Mouse (Mus musculus) layer of hippocampus, adult 18-20 months (tissue): Measurements from ENCODE around the gene Cdk10. TPM values are rescaled to one million over a fixed set of nuclear protein-coding genes. Genes with fewer than 3 reads are reported as not detected.

Experiments used
- DNase-seq, 2 experiments: peaks; one replicate each; pipeline ENCODE4 v3.0.0; 2022; ENCODE audit warnings: low spot score in 2 of 2
- total RNA-seq, 2 experiments: library from RNA; stranded (reverse); gene quantifications; 2 replicates each; pipeline ENCODE4 v1.2.3; 2021

The Cdk10 gene
- total RNA-seq, 2 experiments from 2014 or later = 85.8 to 95.4 TPM

DNA sequence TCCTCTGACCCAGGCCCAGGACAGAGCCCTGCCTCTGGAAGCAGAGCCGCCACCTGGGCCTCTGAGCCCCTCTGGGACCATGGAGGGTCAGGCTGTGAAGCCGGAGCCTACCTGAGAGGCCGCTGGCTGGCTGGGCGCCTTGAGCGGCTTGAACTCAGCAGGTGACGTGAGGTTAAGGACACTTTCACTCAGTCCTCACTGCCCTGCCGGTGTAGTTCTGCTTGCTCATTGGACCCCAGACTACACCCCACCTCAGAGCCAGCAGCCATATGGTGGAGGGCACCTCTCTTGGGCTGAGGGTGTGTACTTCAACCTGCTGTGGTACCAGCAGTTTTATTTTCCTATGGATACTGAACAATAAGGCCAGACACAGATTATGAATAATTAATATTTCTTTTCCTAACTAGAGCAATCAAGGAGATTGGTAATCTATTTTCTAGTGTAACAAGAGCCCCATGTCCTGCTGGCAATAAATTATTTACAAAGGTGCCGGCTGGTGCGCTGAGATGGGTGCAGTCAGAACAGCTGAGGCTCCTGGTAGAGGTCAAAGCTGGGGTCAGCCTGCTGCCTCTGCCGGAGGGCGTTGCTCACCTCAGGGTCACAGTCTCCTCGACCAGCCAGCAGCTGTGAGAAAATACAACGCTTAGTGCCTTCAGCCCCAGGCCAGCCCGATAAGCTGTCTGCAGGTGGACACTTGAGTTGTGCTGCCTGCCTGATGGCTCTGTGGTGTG is 43.4 kb downstream of the Cdk10 start:
- DNase-seq = no peak

DNA sequence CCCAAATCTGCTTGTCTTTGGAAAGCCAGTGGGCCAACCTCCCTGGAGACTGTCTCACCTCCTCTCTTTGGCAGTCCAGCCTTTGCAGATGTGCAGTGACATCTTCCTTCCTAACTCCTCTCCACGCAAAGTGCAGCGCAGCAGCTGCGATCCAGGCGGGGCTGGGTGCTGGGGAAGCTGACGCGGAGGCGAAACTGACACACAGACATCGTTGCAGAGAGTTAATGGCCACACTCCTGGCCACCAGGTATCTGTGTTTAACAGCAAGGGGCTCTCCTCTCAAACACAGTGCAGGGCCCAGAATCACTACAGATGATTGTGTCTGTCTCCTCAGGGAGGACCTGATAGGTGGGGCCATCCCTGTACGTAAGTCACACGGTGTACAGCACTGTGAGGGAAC is 46.5 kb downstream of the Cdk10 start:
- DNase-seq = no peak

DNA sequence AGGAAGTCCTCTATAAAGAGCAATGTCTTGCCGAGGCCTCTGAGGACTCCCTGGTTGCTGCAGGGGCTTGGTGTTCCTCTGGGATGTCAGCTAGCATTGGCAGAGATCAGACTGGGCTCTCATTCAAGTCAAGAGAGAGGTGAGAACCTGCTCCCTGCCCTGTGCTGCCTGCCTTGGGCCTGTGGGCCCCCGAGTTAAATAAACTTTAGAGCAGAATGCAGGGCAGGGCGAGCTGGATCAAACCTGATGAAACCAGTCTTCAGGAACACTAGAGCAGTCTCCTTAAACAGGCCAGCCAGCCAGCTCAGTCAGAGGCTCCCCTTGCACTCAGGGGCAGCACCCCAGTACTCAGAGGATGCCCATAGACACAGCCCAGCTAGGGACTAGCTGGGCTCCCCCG is 47.3 kb downstream of the Cdk10 start:
- DNase-seq = no peak

DNA sequence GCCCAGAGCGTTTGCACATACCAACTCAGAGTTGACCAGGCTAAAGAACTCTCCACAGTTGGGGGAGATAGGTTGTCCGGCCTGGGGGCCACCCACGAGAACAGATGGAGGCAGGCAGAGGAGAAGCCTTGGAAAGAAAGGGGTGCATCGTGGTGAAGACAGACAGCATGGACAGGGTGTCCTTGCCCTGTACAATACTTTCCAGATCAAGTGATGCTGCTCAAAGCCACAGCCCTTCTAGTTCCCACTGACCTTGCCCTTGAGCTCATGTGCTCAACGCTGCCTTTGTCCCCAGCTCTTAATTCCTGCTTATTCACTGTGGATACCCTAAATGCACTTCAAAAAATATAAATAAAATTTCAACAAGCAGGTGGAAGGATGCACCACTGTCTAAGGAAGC is 49.8 kb downstream of the Cdk10 start:
- no peak for DNase-seq

DNA sequence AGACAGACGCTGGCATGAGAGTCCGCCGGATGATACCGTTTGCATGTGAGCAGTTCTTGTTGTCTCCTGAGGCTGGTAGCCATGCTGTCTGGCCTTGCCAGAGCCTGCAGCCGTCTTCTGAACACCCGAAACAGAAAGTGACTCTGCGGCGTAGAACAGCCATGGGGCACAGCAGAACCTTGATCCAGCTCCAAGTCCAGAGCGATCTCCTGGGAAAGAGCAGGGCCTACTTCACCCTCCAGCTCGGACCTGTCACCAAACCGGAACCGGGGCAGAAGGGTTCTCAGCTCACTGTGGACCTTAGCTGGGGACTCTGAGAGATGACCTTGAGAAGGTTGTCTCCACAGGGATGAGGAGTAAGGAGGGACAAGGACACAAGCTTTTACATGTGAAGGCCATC is 50.5 kb downstream of the Cdk10 start:
- no peak for DNase-seq

DNA sequence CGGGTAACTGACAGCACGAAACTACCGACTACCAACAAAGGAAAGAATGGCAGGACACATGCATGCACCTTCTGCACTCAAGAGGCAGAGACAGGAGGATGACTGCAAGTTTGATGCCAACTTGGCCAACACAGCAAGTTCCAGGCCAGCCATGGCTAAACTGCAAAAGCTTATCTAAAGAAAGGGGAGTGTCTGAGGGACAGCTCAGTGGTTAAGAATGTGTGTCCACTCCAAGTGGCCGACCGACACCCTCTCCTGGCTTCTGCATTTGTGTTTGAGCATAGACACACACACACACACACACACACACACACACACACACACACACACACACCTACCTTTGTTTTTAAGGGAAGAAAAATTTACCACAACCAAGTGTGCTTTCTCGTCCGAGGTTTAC is 53.8 kb downstream of the Cdk10 start:
- no peak for DNase-seq

DNA sequence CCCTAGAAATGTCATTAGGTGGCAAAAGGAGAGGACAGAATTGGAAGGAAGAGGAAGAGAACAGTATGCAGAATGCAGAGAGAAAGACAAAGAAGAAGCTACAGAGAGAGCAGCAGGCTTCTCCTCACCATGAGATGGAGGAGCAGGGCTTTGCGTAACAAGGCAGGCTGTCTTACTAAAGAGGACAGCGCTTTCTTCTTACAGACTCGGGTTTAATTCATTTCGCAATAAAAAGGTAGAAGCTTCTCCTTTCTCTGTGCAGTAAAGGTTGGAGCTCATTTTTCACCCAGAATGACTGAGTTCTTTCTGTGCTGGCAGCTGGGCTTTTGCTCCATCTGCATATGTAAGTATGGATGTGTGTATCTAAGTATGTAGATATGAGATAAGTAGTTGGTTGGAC is 55.2 kb downstream of the Cdk10 start:
- DNase-seq = no peak

DNA sequence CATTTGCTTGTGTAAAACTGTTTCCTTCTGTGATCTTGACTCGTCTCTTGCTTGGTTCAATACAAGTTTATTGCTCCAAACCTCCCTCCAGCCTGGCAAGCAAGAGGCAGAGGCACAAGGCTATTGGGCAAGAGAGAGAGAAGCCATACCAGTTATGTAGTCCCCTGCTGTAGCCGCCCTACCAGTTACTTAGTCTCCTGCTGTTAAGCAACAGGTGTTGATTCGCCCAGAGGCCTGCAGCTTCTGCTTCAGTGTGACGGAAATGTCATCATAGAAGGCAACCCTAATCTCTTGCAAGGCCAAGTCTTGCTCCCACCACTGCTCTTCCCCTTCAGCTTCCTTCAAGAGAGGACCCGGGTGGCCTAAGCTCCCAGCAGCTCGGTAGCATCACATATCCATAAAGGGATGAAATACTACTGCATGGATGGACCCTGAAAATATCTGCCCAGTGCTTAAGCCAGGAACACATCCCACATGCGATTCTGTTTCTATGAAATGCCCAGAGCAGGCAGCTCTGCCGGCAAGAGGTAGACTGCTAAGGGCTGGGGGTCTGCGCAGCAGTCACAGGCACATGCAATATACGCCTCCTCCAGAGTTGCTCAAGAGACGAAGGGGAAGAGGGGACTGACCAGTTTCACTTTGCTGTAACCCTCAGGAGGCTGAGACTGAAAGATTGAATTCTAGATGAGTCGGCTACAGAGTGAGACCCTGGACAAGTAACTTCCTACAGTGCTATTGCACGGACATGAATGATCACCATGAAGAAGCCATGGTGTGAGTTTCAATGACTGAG is 55.9 kb downstream of the Cdk10 start:
- DNase-seq = no peak

Other genes with a start within 250 kb of the Cdk10 start
- gene Ankrd11, start 182.6 kb upstream of the Cdk10 start, total RNA-seq = 100 to 1,000 TPM; 165 to 176 TPM
- gene Spg7, start 161.9 kb upstream of the Cdk10 start, total RNA-seq = 10 to 100 TPM; 60.0 to 64.8 TPM
- 100 to 1,000 TPM; 467 to 496 TPM for gene Rpl13, start 122.5 kb upstream of the Cdk10 start, total RNA-seq
- gene Cpne7, start 107.5 kb upstream of the Cdk10 start, total RNA-seq = 100 to 1,000 TPM; 273 to 284 TPM
- 1 to 10 TPM; 2.2 to 3.2 TPM for gene Sult5a1, start 66.5 kb upstream of the Cdk10 start, total RNA-seq
- gene Dpep1, start 38.6 kb upstream of the Cdk10 start, total RNA-seq = under 1 TPM; 0.22 to 0.89 TPM
- gene Chmp1a, start 12.1 kb upstream of the Cdk10 start, total RNA-seq = 100 to 1,000 TPM in 1 of 2 experiments, 10 to 100 TPM in 1; 98.8 to 117 TPM
- 10 to 100 TPM in 1 of 2 experiments, 1 to 10 TPM in 1; 6.0 to 10.4 TPM for gene Spata33, start 12.0 kb upstream of the Cdk10 start, total RNA-seq
- 10 to 100 TPM; 75.1 to 75.8 TPM for gene Spata2l, start 11.4 kb downstream of the Cdk10 start, total RNA-seq
- gene Zfp276, start 29.4 kb downstream of the Cdk10 start, total RNA-seq = 10 to 100 TPM; 22.8 to 26.0 TPM
- 10 to 100 TPM; 49.1 to 54.5 TPM for gene Vps9d1, start 29.5 kb downstream of the Cdk10 start, total RNA-seq
- 1 to 10 TPM; 1.2 to 1.7 TPM for gene Fanca, start 93.7 kb downstream of the Cdk10 start, total RNA-seq
- 10 to 100 TPM; 17.0 TPM for gene Spire2, start 107.9 kb downstream of the Cdk10 start, total RNA-seq
- 100 to 1,000 TPM; 487 TPM for gene Tcf25, start 148.9 kb downstream of the Cdk10 start, total RNA-seq
- gene Mc1r, start 182.3 kb downstream of the Cdk10 start, total RNA-seq = under 1 TPM in 1 of 2 experiments, not detected in 1; 0.07 TPM
- gene Tubb3, start 186.6 kb downstream of the Cdk10 start, total RNA-seq = 100 to 1,000 TPM; 253 to 286 TPM
- 10 to 100 TPM; 54.0 to 54.7 TPM for gene Def8, start 198.7 kb downstream of the Cdk10 start, total RNA-seq